Mouse (Mus musculus) stomach, postnatal 0 days (tissue): Measurements from ENCODE around the gene Gltp. TPM values are rescaled to one million over a fixed set of nuclear protein-coding genes. Genes with fewer than 3 reads are reported as not detected.
A peak's percentile ranks its signal among the peaks of the same experiment; 100 is the strongest.

Experiments
- ATAC-seq: fragments of 200-750 bp; cut with Nextera tagmentation; 2 replicates; pipeline ENCODE4 v1.8.0; 2017; ENCODE audit not compliant: low FRiP score, low TSS enrichment
- DNase-seq: peaks from one replicate; pipeline ENCODE4 v3.0.0-alpha.2; 2016; ENCODE audit warnings: low spot score
- H3K27ac ChIP-seq: fragments of 300-500 bp; sonication (generic); replicated peaks from 2 replicates; pipeline ENCODE4 v1.5.1; 2014; ENCODE audit warnings: mild to moderate bottlenecking, control low read depth
- H3K27me3 ChIP-seq: fragments of 300-500 bp; sonication (generic); 2 replicates; pipeline ENCODE4 v1.6.1; 2014; ENCODE audit warnings: low read length; ENCODE audit not compliant: control insufficient read depth, insufficient read depth
- H3K36me3 ChIP-seq: fragments of 300-500 bp; sonication (generic); 2 replicates; pipeline ENCODE4 v1.6.1; 2014; ENCODE audit warnings: low read length, mixed read lengths; ENCODE audit not compliant: control insufficient read depth, insufficient read depth
- H3K4me1 ChIP-seq: fragments of 300-500 bp; sonication (generic); replicated peaks from 2 replicates; pipeline ENCODE4 v1.6.1; 2014; ENCODE audit warnings: antibody characterized with exemption; ENCODE audit not compliant: control insufficient read depth, insufficient read depth
- H3K4me2 ChIP-seq: fragments of 300-500 bp; sonication (generic); replicated peaks from 2 replicates; pipeline ENCODE4 v1.6.1; 2014; ENCODE audit warnings: low read depth, mild to moderate bottlenecking, control low read depth, moderate library complexity
- H3K4me3 ChIP-seq: fragments of 300-500 bp; sonication (generic); 2 replicates; pipeline ENCODE4 v1.5.1; 2014; ENCODE audit warnings: low read depth, low read length, control low read depth
- H3K9ac ChIP-seq: fragments of 300-500 bp; sonication (generic); 2 replicates; pipeline ENCODE4 v1.6.1; 2014; ENCODE audit warnings: mild to moderate bottlenecking, low read length, control low read depth, mixed read lengths
- H3K9me3 ChIP-seq: fragments of 300-500 bp; sonication (generic); 2 replicates; pipeline ENCODE4 v1.6.1; 2016; ENCODE audit warnings: low read length; ENCODE audit not compliant: control insufficient read depth
- CTCF ChIP-seq: IDR thresholded peaks from 2 replicates; pipeline ENCODE4 v1.5.1; 2016; ENCODE audit warnings: antibody characterized with exemption, low read depth, mild to moderate bottlenecking, moderate library complexity
- EP300 ChIP-seq: optimal IDR thresholded peaks from 2 replicates; pipeline ENCODE3; 2016; ENCODE audit warnings: antibody characterized with exemption
- WGBS: fragments of 180-500 bp; shearing (Covaris S2); extraction: QIAGEN DNeasy Blood & Tissue Kit; methylation state at CpG from one replicate; pipeline ENCODE4 v1.1.7; 2014; 5-methylcytosine and 5-hydroxymethylcytosine counted together
- polyA plus RNA-seq: library from polyadenylated mRNA; unstranded; fragments of >200 nt; fragmentation: Nextera tagmentation; extraction: Ambion mirVana; gene quantifications from 2 replicates; pipeline ENCODE4 v1.2.1, GENCODE M21; 2015

Gene Gltp
- polyA plus RNA-seq, 1 experiment from 2014 or later = 482 TPM

GRCm38 (mm10) chr5:114640809-114641208 lies 50.0 kb downstream of the Gltp start:
- Histone ChIP-seq H3K4me1 (no peaks in the 10 kb centered on the region; the same call in 1 of the 2 replicates), H3K36me3 (no peaks in the 10 kb centered on the region), H3K4me3 (no peak overlapping the region), H3K27ac (no peak overlapping the region), H3K9me3 (no peaks in the 10 kb centered on the region), H3K4me2 (no peak overlapping the region), H3K9ac (no peak overlapping the region), H3K27me3 (no peaks in the 10 kb centered on the region; the same call in 1 of the 2 replicates)
- ATAC-seq (no peak), DNase-seq (no peak)
- 83% methylated on average over 10 of the region's 10 CpGs for WGBS
- TF ChIP-seq CTCF = no peak
- no peak for TF ChIP-seq EP300

- Histone ChIP-seq H3K36me3 (no peaks in the 10 kb centered on the region), H3K9me3 (no peaks in the 10 kb centered on the region), H3K4me3 (no peak overlapping the region), H3K4me2 (peak overlapping the region; percentile 14; the same call in 1 of the 2 replicates), H3K27ac (no peak overlapping the region), H3K4me1 (no peaks in the 10 kb centered on the region; the same call in 1 of the 2 replicates), H3K27me3 (no peaks in the 10 kb centered on the region; the same call in 1 of the 2 replicates), H3K9ac (no peak overlapping the region)
- ATAC-seq (no peak), DNase-seq (no peak)
- TF ChIP-seq EP300 (peak; percentile 5), CTCF (no peak)
- 27% methylated on average over 7 of the region's 7 CpGs for WGBS
These were observed 51.2 kb downstream of the Gltp start for GRCm38 (mm10) chr5:114639645-114639957.

GRCm38 (mm10) chr5:114638769-114639644 lies 51.8 kb downstream of the Gltp start:
- H3K4me2 ChIP-seq = peak overlapping the region; percentile 45
- no peaks in the 10 kb centered on the region; the same call in 1 of the 2 replicates for H3K27me3 ChIP-seq
- H3K36me3 ChIP-seq = no peaks in the 10 kb centered on the region
- no peak overlapping the region for H3K9ac ChIP-seq
- no peaks in the 10 kb centered on the region; the same call in 1 of the 2 replicates for H3K4me1 ChIP-seq
- no peaks in the 10 kb centered on the region for H3K9me3 ChIP-seq
- DNase-seq (peak; percentile 86), ATAC-seq (peak; percentile 84)
- no peak overlapping the region for H3K27ac ChIP-seq
- TF ChIP-seq EP300 = no peak
- peak; percentile 98 for TF ChIP-seq CTCF
- 15% methylated on average over 22 of the region's 22 CpGs for WGBS
- no peak overlapping the region for H3K4me3 ChIP-seq

- TF ChIP-seq CTCF (no peak), EP300 (no peak)
- no peaks in the 10 kb centered on the region for H3K9me3 ChIP-seq
- H3K27me3 ChIP-seq = no peaks in the 10 kb centered on the region; the same call in 1 of the 2 replicates
- ATAC-seq (no peak), DNase-seq (no peak)
- H3K4me1 ChIP-seq = no peaks in the 10 kb centered on the region; the same call in 1 of the 2 replicates
- H3K9ac ChIP-seq = no peak overlapping the region
- no peak overlapping the region for H3K4me2 ChIP-seq
- no peak overlapping the region for H3K4me3 ChIP-seq
- H3K27ac ChIP-seq = no peak overlapping the region
- 74% methylated on average over 25 of the region's 25 CpGs for WGBS
- no peaks in the 10 kb centered on the region for H3K36me3 ChIP-seq
These were observed 54.7 kb downstream of the Gltp start for GRCm38 (mm10) chr5:114636091-114636490.

- no peaks in the 10 kb centered on the region for H3K4me1 ChIP-seq
- TF ChIP-seq EP300 (no peak), CTCF (peak; percentile 69)
- no peak overlapping the region for H3K27ac ChIP-seq
- no peaks in the 10 kb centered on the region for H3K9me3 ChIP-seq
- H3K36me3 ChIP-seq = no peaks in the 10 kb centered on the region
- DNase-seq (no peak), ATAC-seq (no peak)
- no peak overlapping the region for H3K9ac ChIP-seq
- 51% methylated on average over 2 of the region's 2 CpGs for WGBS
- no peak overlapping the region for H3K4me3 ChIP-seq
- H3K27me3 ChIP-seq = no peaks in the 10 kb centered on the region
- H3K4me2 ChIP-seq = no peak overlapping the region
These were observed 59.4 kb downstream of the Gltp start for GRCm38 (mm10) chr5:114631336-114631735.

- TF ChIP-seq CTCF (peak; percentile 78), EP300 (no peak)
- peak; percentile 70 for DNase-seq
- no peaks in the 10 kb centered on the region for H3K36me3 ChIP-seq
- H3K4me2 ChIP-seq = no peak overlapping the region
- H3K9ac ChIP-seq = no peak overlapping the region
- H3K27ac ChIP-seq = no peak overlapping the region
- WGBS = 21% methylated on average over 3 of the region's 3 CpGs
- H3K27me3 ChIP-seq = no peaks in the 10 kb centered on the region
- no peaks in the 10 kb centered on the region for H3K4me1 ChIP-seq
- H3K9me3 ChIP-seq = no peaks in the 10 kb centered on the region
- no peak overlapping the region for H3K4me3 ChIP-seq
- no peak for ATAC-seq
These were observed 65.2 kb downstream of the Gltp start for GRCm38 (mm10) chr5:114625590-114625989.
